In genomic region chr5:139384531-139384930, GRCm38 (mm10) we compare ENCODE assay signal across 9 mouse cellular contexts. TPM values are rescaled to one million over a fixed set of nuclear protein-coding genes. Genes with fewer than 3 reads are reported as not detected.
DNase-seq lines count a peak whose midpoint lies in the region; ATAC-seq and TF ChIP-seq lines count a peak whose summit lies in the region.
"Had no signal": no experiment of that assay in that cellular context is flagged by ENCODE, and none has a peak within 500 bp of the region (broad histone marks: within the 10 kb centered on the region; RNA-seq: fewer than 3 reads in every experiment).

No protein-coding gene starts in this region.

- peaks cover 39% of the 10 kb centered on the region for H3K4me1 ChIP-seq in spleen, adult 2 months (ENCODE audit: control insufficient read depth, insufficient read depth, insufficient read length)
- H3K4me1 ChIP-seq in heart, embryonic 13.5 days, result peaks cover 88% of the 10 kb centered on the region
- peaks cover 57% of the 10 kb centered on the region for H3K4me1 ChIP-seq in limb, embryonic 12.5 days (replicated peaks)

- no peaks in the 10 kb centered on the region for H3K27me3 ChIP-seq in spleen, adult 2 months (ENCODE audit: control insufficient read depth, insufficient read depth, low read length)
- no peaks in the 10 kb centered on the region for H3K27me3 ChIP-seq in heart, embryonic 13.5 days (replicated peaks)
- H3K27me3 ChIP-seq in limb, embryonic 12.5 days, result no peaks in the 10 kb centered on the region; the same call in 1 of the 2 replicates
- H3K27me3 ChIP-seq: neural tube, embryonic 12.5 days had no signal

- WGBS in spleen, adult 2 months, result 77% methylated on average over 10 of the region's 10 CpGs
- 19% methylated on average over 10 of the region's 10 CpGs for WGBS in heart, embryonic 13.5 days
- WGBS in limb, embryonic 12.5 days, result 75% methylated on average over 10 of the region's 10 CpGs

- H3K4me3 ChIP-seq in spleen, adult 2 months (ENCODE audit: extremely low read depth, insufficient read depth, insufficient read length), result no peak overlapping the region
- H3K4me3 ChIP-seq in heart, embryonic 13.5 days, result no peak overlapping the region; the same call in 1 of the 2 replicates
- H3K4me3 ChIP-seq in limb, embryonic 12.5 days (replicated peaks), result no peak overlapping the region
- H3K4me3 ChIP-seq: neural tube, embryonic 12.5 days had no signal

- TF ChIP-seq POLR2A in spleen, adult 2 months (IDR thresholded peaks at IDR 0.05; ENCODE audit: low read depth, low read length), result no peak

- H3K9me3 ChIP-seq in heart, embryonic 13.5 days, result no peaks in the 10 kb centered on the region
- no peaks in the 10 kb centered on the region for H3K9me3 ChIP-seq in limb, embryonic 12.5 days
- H3K9me3 ChIP-seq: neural tube, embryonic 12.5 days had no signal

- no peak for ATAC-seq in heart, embryonic 13.5 days (ENCODE audit: extremely low read depth, insufficient number of reproducible peaks, low FRiP score, low TSS enrichment)
- no peak for ATAC-seq in limb, embryonic 12.5 days (ENCODE audit: insufficient number of reproducible peaks, insufficient read depth, low FRiP score, low TSS enrichment, low read depth)

- H3K27ac ChIP-seq in spleen, adult 2 months (ENCODE audit: insufficient read depth, low read length), result peak overlapping the region; percentile 36; the same call in 1 of the 2 replicates
- H3K27ac ChIP-seq in heart, embryonic 13.5 days (replicated peaks), result peak overlapping the region; percentile 96
- H3K27ac ChIP-seq in limb, embryonic 12.5 days, result no peak overlapping the region
- H3K27ac ChIP-seq: neural tube, embryonic 12.5 days had no signal

- peak overlapping the region; percentile 78 for H3K4me2 ChIP-seq in heart, embryonic 13.5 days
- no peak overlapping the region for H3K4me2 ChIP-seq in limb, embryonic 12.5 days
- H3K4me2 ChIP-seq: neural tube, embryonic 12.5 days had no signal

- H3K36me3 ChIP-seq in spleen, adult 2 months (ENCODE audit: control insufficient read depth, insufficient read depth, low read length), result peaks cover 11% of the 10 kb centered on the region; the same call in 1 of the 2 replicates
- H3K36me3 ChIP-seq in heart, embryonic 13.5 days, result no peaks in the 10 kb centered on the region; the same call in 1 of the 2 replicates
- H3K36me3 ChIP-seq in limb, embryonic 12.5 days, result no peaks in the 10 kb centered on the region
- H3K36me3 ChIP-seq: neural tube, embryonic 12.5 days had no signal

- no peak for TF ChIP-seq CTCF in spleen, adult 2 months (IDR thresholded peaks at IDR 0.05; ENCODE audit: extremely low read depth, insufficient read depth, insufficient read length, insufficient replicate concordance)

- peak overlapping the region; percentile 38 for H3K9ac ChIP-seq in heart, embryonic 13.5 days
- 0 out of 2 replicates have a peak overlapping the region, but pooled peaks have one; percentile 4 for H3K9ac ChIP-seq in limb, embryonic 12.5 days (replicated peaks)
- H3K9ac ChIP-seq: neural tube, embryonic 12.5 days had no signal

- no peak for DNase-seq in spleen, adult 2 months (ENCODE audit: low read depth in 1 of 2, low spot score in 2 of 2)
- no peak for DNase-seq in spleen, adult 18-20 months
- no peak for DNase-seq in Muller cell, postnatal 12 days (ENCODE audit: inconsistent ontology term)
- DNase-seq in natural killer cell, adult 2 months (ENCODE audit: low spot score in 2 of 2), result no peak
- no peak for DNase-seq in thymus, postnatal 4 days
- no peak for DNase-seq in thymus, postnatal 25 days

RNA-seq across cellular contexts. Expression of gene Gpr146, which starts 7.0 kb away (rescaled TPM):
- polyA plus RNA-seq in spleen, adult 2 months (2012; rRNA removed), result 32.2 and 36.3 TPM in 2 replicates
- polyA plus RNA-seq in heart, embryonic 13.5 days (2015; fragmentation: Nextera tagmentation; extraction: Ambion mirVana), result 7.0 and 8.8 TPM in 2 replicates
- polyA plus RNA-seq in limb, embryonic 12.5 days (2016; fragmentation: Nextera tagmentation; extraction: Ambion mirVana), result 1.7 and 2.3 TPM in 2 replicates

RNA-seq across cellular contexts. Expression of gene C130050O18Rik, which starts 20.5 kb away (rescaled TPM):
- polyA plus RNA-seq in spleen, adult 2 months (2012; rRNA removed), result 8.1 and 11.9 TPM in 2 replicates
- 0.24 and 0.34 TPM in 2 replicates for polyA plus RNA-seq in heart, embryonic 13.5 days (2015; fragmentation: Nextera tagmentation; extraction: Ambion mirVana)
- polyA plus RNA-seq in limb, embryonic 12.5 days (2016; fragmentation: Nextera tagmentation; extraction: Ambion mirVana), result 1.5 and 1.7 TPM in 2 replicates

RNA-seq across cellular contexts. Expression of gene Cyp2w1, which starts 32.1 kb away (rescaled TPM):
- polyA plus RNA-seq in spleen, adult 2 months (2012; rRNA removed), result not detected in 2 replicates
- polyA plus RNA-seq in heart, embryonic 13.5 days (2015; fragmentation: Nextera tagmentation; extraction: Ambion mirVana), result not detected in 2 replicates
- polyA plus RNA-seq in limb, embryonic 12.5 days (2016; fragmentation: Nextera tagmentation; extraction: Ambion mirVana), result 0.90 and 1.0 TPM in 2 replicates
- polyA plus RNA-seq: neural tube, embryonic 12.5 days had no signal

RNA-seq across cellular contexts. Expression of gene Cox19, which starts 33.3 kb away (rescaled TPM):
- polyA plus RNA-seq in spleen, adult 2 months (2012; rRNA removed), result 27.2 and 36.2 TPM in 2 replicates
- polyA plus RNA-seq in heart, embryonic 13.5 days (2015; fragmentation: Nextera tagmentation; extraction: Ambion mirVana), result 68.4 and 75.8 TPM in 2 replicates
- 118 and 121 TPM in 2 replicates for polyA plus RNA-seq in limb, embryonic 12.5 days (2016; fragmentation: Nextera tagmentation; extraction: Ambion mirVana)

RNA-seq across cellular contexts. Expression of gene Gper1, which starts 38.4 kb away (rescaled TPM):
- 0.39 TPM in 2 replicates for polyA plus RNA-seq in spleen, adult 2 months (2012; rRNA removed)
- 0.90 and 1.2 TPM in 2 replicates for polyA plus RNA-seq in heart, embryonic 13.5 days (2015; fragmentation: Nextera tagmentation; extraction: Ambion mirVana)
- polyA plus RNA-seq in limb, embryonic 12.5 days (2016; fragmentation: Nextera tagmentation; extraction: Ambion mirVana), result 1.7 and 1.9 TPM in 2 replicates
